Mouse (Mus musculus): ENCODE measurements around the gene Actn2. TPM values are rescaled to one million over a fixed set of nuclear protein-coding genes. Genes with fewer than 3 reads are reported as not detected.

Gene Actn2
- polyA plus RNA-seq, 1 experiment from 2014 or later, result 3.5 TPM

- ATAC-seq (replicated peaks; ENCODE audit: low FRiP score, low read depth), result no peak
- 49% methylated on average over 8 of the region's 8 CpGs for WGBS
Observed at GRCm38 (mm10) chr13:12369041-12369621, 28.6 kb upstream of the Actn2 start.

GRCm38 (mm10) chr13:12361486-12361885 lies 20.9 kb upstream of the Actn2 start:
- H3K4me3 ChIP-seq (replicated peaks; ENCODE audit: low read depth, low read length), result no peak overlapping the region
- 81% methylated on average over 4 of the region's 4 CpGs for WGBS
- ATAC-seq (replicated peaks; ENCODE audit: low FRiP score, low read depth) (no peak), DNase-seq (ENCODE audit: low spot score) (no peak)
- H3K4me1 ChIP-seq (replicated peaks; ENCODE audit: insufficient read depth, low read length), result no peaks in the 10 kb centered on the region
- H3K9me3 ChIP-seq (replicated peaks; ENCODE audit: low read length), result no peaks in the 10 kb centered on the region
- H3K4me2 ChIP-seq (ENCODE audit: low read length), result no peak overlapping the region
- TF ChIP-seq CTCF (IDR thresholded peaks at IDR 0.05; ENCODE audit: low read depth), result no peak
- H3K27me3 ChIP-seq (ENCODE audit: insufficient read depth, low read length), result no peaks in the 10 kb centered on the region
- no peak overlapping the region for H3K9ac ChIP-seq (ENCODE audit: low read depth, low read length)
- no peak overlapping the region for H3K27ac ChIP-seq
- H3K36me3 ChIP-seq (ENCODE audit: insufficient read depth, low read length), result no peaks in the 10 kb centered on the region

More at GRCm38 (mm10) chr13:12369041-12369621, 28.6 kb upstream of the Actn2 start:
- Histone ChIP-seq H3K4me1 (replicated peaks; ENCODE audit: insufficient read depth, low read length) (no peaks in the 10 kb centered on the region; the same call in 1 of the 2 replicates), H3K27ac (no peak overlapping the region), H3K36me3 (ENCODE audit: insufficient read depth, low read length) (no peaks in the 10 kb centered on the region), H3K4me3 (replicated peaks; ENCODE audit: low read depth, low read length) (no peak overlapping the region), H3K4me2 (ENCODE audit: low read length) (no peak overlapping the region), H3K27me3 (ENCODE audit: insufficient read depth, low read length) (no peaks in the 10 kb centered on the region), H3K9ac (ENCODE audit: low read depth, low read length) (no peak overlapping the region), H3K9me3 (replicated peaks; ENCODE audit: low read length) (no peaks in the 10 kb centered on the region)
- TF ChIP-seq CTCF (IDR thresholded peaks at IDR 0.05; ENCODE audit: low read depth), result no peak
- peak; percentile 6 for DNase-seq (ENCODE audit: low spot score)

- no peak overlapping the region for H3K9ac ChIP-seq (ENCODE audit: low read depth, low read length)
- no peaks in the 10 kb centered on the region for H3K36me3 ChIP-seq (ENCODE audit: insufficient read depth, low read length)
- 80% methylated on average over 5 of the region's 5 CpGs for WGBS
- H3K4me1 ChIP-seq (replicated peaks; ENCODE audit: insufficient read depth, low read length), result no peaks in the 10 kb centered on the region
- H3K27me3 ChIP-seq (ENCODE audit: insufficient read depth, low read length), result no peaks in the 10 kb centered on the region
- H3K9me3 ChIP-seq (replicated peaks; ENCODE audit: low read length), result no peaks in the 10 kb centered on the region
- H3K27ac ChIP-seq, result no peak overlapping the region
- no peak for ATAC-seq (replicated peaks; ENCODE audit: low FRiP score, low read depth)
- TF ChIP-seq CTCF (IDR thresholded peaks at IDR 0.05; ENCODE audit: low read depth), result no peak
- no peak for DNase-seq (ENCODE audit: low spot score)
- no peak overlapping the region for H3K4me3 ChIP-seq (replicated peaks; ENCODE audit: low read depth, low read length)
- no peak overlapping the region for H3K4me2 ChIP-seq (ENCODE audit: low read length)
Observed at GRCm38 (mm10) chr13:12357554-12357953, 17.0 kb upstream of the Actn2 start.

GRCm38 (mm10) chr13:12356184-12356583 lies 15.6 kb upstream of the Actn2 start:
- Histone ChIP-seq H3K27ac (no peak overlapping the region), H3K36me3 (ENCODE audit: insufficient read depth, low read length) (no peaks in the 10 kb centered on the region), H3K4me1 (replicated peaks; ENCODE audit: insufficient read depth, low read length) (no peaks in the 10 kb centered on the region), H3K9ac (ENCODE audit: low read depth, low read length) (no peak overlapping the region), H3K27me3 (ENCODE audit: insufficient read depth, low read length) (no peaks in the 10 kb centered on the region), H3K9me3 (replicated peaks; ENCODE audit: low read length) (no peaks in the 10 kb centered on the region), H3K4me3 (replicated peaks; ENCODE audit: low read depth, low read length) (no peak overlapping the region), H3K4me2 (ENCODE audit: low read length) (no peak overlapping the region)
- ATAC-seq (replicated peaks; ENCODE audit: low FRiP score, low read depth) (no peak), DNase-seq (ENCODE audit: low spot score) (no peak)
- WGBS, result 55% methylated on average over 4 of the region's 4 CpGs
- no peak for TF ChIP-seq CTCF (IDR thresholded peaks at IDR 0.05; ENCODE audit: low read depth)

GRCm38 (mm10) chr13:12349197-12349824 lies 8.8 kb upstream of the Actn2 start:
- Histone ChIP-seq H3K9me3 (replicated peaks; ENCODE audit: low read length) (no peaks in the 10 kb centered on the region), H3K4me1 (replicated peaks; ENCODE audit: insufficient read depth, low read length) (no peaks in the 10 kb centered on the region), H3K4me3 (replicated peaks; ENCODE audit: low read depth, low read length) (no peak overlapping the region), H3K36me3 (ENCODE audit: insufficient read depth, low read length) (no peaks in the 10 kb centered on the region), H3K4me2 (ENCODE audit: low read length) (no peak overlapping the region), H3K27me3 (ENCODE audit: insufficient read depth, low read length) (no peaks in the 10 kb centered on the region), H3K9ac (ENCODE audit: low read depth, low read length) (no peak overlapping the region), H3K27ac (no peak overlapping the region)
- ATAC-seq (replicated peaks; ENCODE audit: low FRiP score, low read depth) (no peak), DNase-seq (ENCODE audit: low spot score) (no peak)
- no peak for TF ChIP-seq CTCF (IDR thresholded peaks at IDR 0.05; ENCODE audit: low read depth)
- 54% methylated on average over 13 of the region's 13 CpGs for WGBS

GRCm38 (mm10) chr13:12346837-12347236 lies 6.3 kb upstream of the Actn2 start:
- no peak for DNase-seq (ENCODE audit: low spot score)
- TF ChIP-seq CTCF (IDR thresholded peaks at IDR 0.05; ENCODE audit: low read depth), result no peak
- WGBS, result 78% methylated on average over 3 of the region's 3 CpGs
- Histone ChIP-seq H3K4me1 (replicated peaks; ENCODE audit: insufficient read depth, low read length) (no peaks in the 10 kb centered on the region), H3K9ac (ENCODE audit: low read depth, low read length) (no peak overlapping the region), H3K9me3 (replicated peaks; ENCODE audit: low read length) (no peaks in the 10 kb centered on the region), H3K36me3 (ENCODE audit: insufficient read depth, low read length) (no peaks in the 10 kb centered on the region), H3K27me3 (ENCODE audit: insufficient read depth, low read length) (no peaks in the 10 kb centered on the region), H3K4me3 (replicated peaks; ENCODE audit: low read depth, low read length) (no peak overlapping the region), H3K4me2 (ENCODE audit: low read length) (no peak overlapping the region), H3K27ac (no peak overlapping the region)
- no peak for ATAC-seq (replicated peaks; ENCODE audit: low FRiP score, low read depth)

All from kidney, postnatal 0 days (tissue).